Mouse (Mus musculus): Measurements from ENCODE around the gene C130050O18Rik. TPM values are rescaled to one million over a fixed set of nuclear protein-coding genes. Genes with fewer than 3 reads are reported as not detected.
A peak's percentile ranks its signal among the peaks of the same experiment; 100 is the strongest.
"Not testable (repeated sequence)": the region's sequence is repeated elsewhere in the genome, so short reads cannot be mapped to it uniquely, and the experiment has no call there.

Gene C130050O18Rik
- total and polyA plus RNA-seq, 3 experiments, result 0.12 to 0.21 TPM; not detected in 1

GRCm38 (mm10) chr5:139390324-139391119 lies 14.6 kb upstream of the C130050O18Rik start:
- not testable (repeated sequence) for DNase-seq (ENCODE audit: low read depth, low spot score); H3K9me3 ChIP-seq (replicated peaks; ENCODE audit: insufficient read depth, low read length); H3K4me3 ChIP-seq (ENCODE audit: control insufficient read depth in 1 of 2, insufficient read depth in 1 of 2, low read depth in 2 of 2, low read length in 2 of 2); H3K79me2 ChIP-seq (ENCODE audit: control insufficient read depth, insufficient read depth, low read length, poor library complexity); H3K27me3 ChIP-seq (ENCODE audit: control insufficient read depth in 1 of 2, insufficient read depth in 2 of 2, low read length in 2 of 2)
- peak overlapping the region; percentile 26; the same call in 1 of the 2 replicates for H3K9ac ChIP-seq (ENCODE audit: control insufficient read depth, low read depth, low read length, poor library complexity, severe bottlenecking)
- peaks cover 27 to 42% of the 10 kb centered on the region in 2 experiments for H3K4me1 ChIP-seq (ENCODE audit: control insufficient read depth in 1 of 2, insufficient read depth in 2 of 2, low read length in 2 of 2)
- peak overlapping the region; percentile 91 for H3K27ac ChIP-seq (ENCODE audit: control insufficient read depth, low read depth, low read length)
- peaks cover 0 to 35% of the 10 kb centered on the region in 2 experiments; a peak in 2 of 4 replicates for H3K36me3 ChIP-seq (ENCODE audit: control insufficient read depth in 1 of 2, insufficient read depth in 2 of 2, low read length in 2 of 2)

GRCm38 (mm10) chr5:139391309-139391990 lies 13.6 kb upstream of the C130050O18Rik start:
- no peak for TF ChIP-seq GATA1 (IDR thresholded peaks at IDR 0.05; ENCODE audit: low read depth, low read length)
- TF ChIP-seq JUND (IDR thresholded peaks at IDR 0.05; ENCODE audit: low read depth, low read length), result no peak
- TF ChIP-seq BHLHE40 (IDR thresholded peaks at IDR 0.05; ENCODE audit: borderline replicate concordance, low read depth, low read length), result no peak
- TF ChIP-seq MYC (IDR thresholded peaks at IDR 0.05; ENCODE audit: low read depth, low read length), result no peak
- TF ChIP-seq SIN3A (IDR thresholded peaks at IDR 0.05; ENCODE audit: low read length), result no peak
- TF ChIP-seq USF1 (IDR thresholded peaks at IDR 0.05; ENCODE audit: low read depth, low read length), result no peak
- Histone ChIP-seq H3K27me3 (ENCODE audit: control insufficient read depth in 1 of 2, insufficient read depth in 2 of 2, low read length in 2 of 2) (no peaks in the 10 kb centered on the region), H3K4me1 (ENCODE audit: control insufficient read depth in 1 of 2, insufficient read depth in 2 of 2, low read length in 2 of 2) (peaks cover 27 to 42% of the 10 kb centered on the region in 2 experiments), H3K36me3 (ENCODE audit: control insufficient read depth in 1 of 2, insufficient read depth in 2 of 2, low read length in 2 of 2) (peaks cover 0 to 35% of the 10 kb centered on the region in 2 experiments; a peak in 2 of 4 replicates), H3K4me3 (ENCODE audit: control insufficient read depth in 1 of 2, insufficient read depth in 1 of 2, low read depth in 2 of 2, low read length in 2 of 2) (no peak overlapping the region), H3K79me2 (ENCODE audit: control insufficient read depth, insufficient read depth, low read length, poor library complexity) (peaks cover 5% of the 10 kb centered on the region), H3K9me3 (replicated peaks; ENCODE audit: insufficient read depth, low read length) (no peaks in the 10 kb centered on the region), H3K9ac (ENCODE audit: control insufficient read depth, low read depth, low read length, poor library complexity, severe bottlenecking) (no peak overlapping the region), H3K27ac (ENCODE audit: control insufficient read depth, low read depth, low read length) (no peak overlapping the region)
- DNase-seq (ENCODE audit: low read depth, low spot score), result no peak

- TF ChIP-seq POLR2AphosphoS5 (IDR thresholded peaks at IDR 0.05; ENCODE audit: borderline replicate concordance, low read depth, low read length) (0 out of 2 replicates have a peak, but pooled peaks have one; percentile 17), MYC (IDR thresholded peaks at IDR 0.05; ENCODE audit: low read depth, low read length) (no peak)
- peaks cover 27 to 37% of the 10 kb centered on the region in 2 experiments for H3K4me1 ChIP-seq (ENCODE audit: control insufficient read depth in 1 of 2, insufficient read depth in 2 of 2, low read length in 2 of 2)
- no peak overlapping the region for H3K4me3 ChIP-seq (ENCODE audit: control insufficient read depth in 1 of 2, insufficient read depth in 1 of 2, low read depth in 2 of 2, low read length in 2 of 2)
- no peak overlapping the region for H3K27ac ChIP-seq (ENCODE audit: control insufficient read depth, low read depth, low read length)
- no peaks in the 10 kb centered on the region for H3K9me3 ChIP-seq (replicated peaks; ENCODE audit: insufficient read depth, low read length)
- no peak overlapping the region for H3K9ac ChIP-seq (ENCODE audit: control insufficient read depth, low read depth, low read length, poor library complexity, severe bottlenecking)
- peaks cover 5% of the 10 kb centered on the region for H3K79me2 ChIP-seq (ENCODE audit: control insufficient read depth, insufficient read depth, low read length, poor library complexity)
- peaks cover 0 to 28% of the 10 kb centered on the region in 2 experiments; a peak in 2 of 4 replicates for H3K36me3 ChIP-seq (ENCODE audit: control insufficient read depth in 1 of 2, insufficient read depth in 2 of 2, low read length in 2 of 2)
- no peaks in the 10 kb centered on the region for H3K27me3 ChIP-seq (ENCODE audit: control insufficient read depth in 1 of 2, insufficient read depth in 2 of 2, low read length in 2 of 2)
- DNase-seq (ENCODE audit: low read depth, low spot score), result no peak
Measured at GRCm38 (mm10) chr5:139392219-139393196, 12.6 kb upstream of the C130050O18Rik start.
